Mouse (Mus musculus): ENCODE measurements around the gene Lsm11. TPM values are rescaled to one million over a fixed set of nuclear protein-coding genes. Genes with fewer than 3 reads are reported as not detected.

Lsm11 gene
- 24.1 and 26.9 TPM in 2 replicates for polyA plus RNA-seq (2012)

DNA sequence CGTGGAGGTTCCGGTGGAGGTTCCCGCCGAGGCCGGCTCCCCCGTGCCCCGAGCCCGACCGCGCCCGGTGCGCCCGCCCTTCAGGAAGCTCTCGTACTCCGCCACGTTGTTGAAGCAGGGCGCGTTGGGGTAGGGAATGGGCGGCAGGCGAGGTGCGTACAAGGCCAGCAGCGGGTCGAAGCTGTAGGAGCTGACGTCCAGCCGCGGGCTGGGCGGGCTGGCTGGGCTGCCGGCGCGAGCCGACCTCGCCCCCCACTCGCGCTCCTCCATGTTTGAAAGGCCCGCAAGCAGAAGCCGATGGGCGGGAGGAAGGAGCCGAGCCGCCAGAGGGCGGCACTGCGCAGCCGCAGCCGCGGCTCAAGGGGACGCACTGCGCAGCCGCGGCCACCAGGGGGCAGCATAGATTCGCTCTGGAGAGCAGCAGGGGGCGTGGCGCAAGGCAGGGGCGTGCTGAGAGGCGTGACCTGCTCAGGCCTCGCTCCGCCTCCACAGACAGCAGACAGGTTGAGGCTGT, at the start of gene Lsm11:
Gene Lsm11, minus strand, starts transcription at position 293 of the 514 bp plus-strand sequence.

DNA sequence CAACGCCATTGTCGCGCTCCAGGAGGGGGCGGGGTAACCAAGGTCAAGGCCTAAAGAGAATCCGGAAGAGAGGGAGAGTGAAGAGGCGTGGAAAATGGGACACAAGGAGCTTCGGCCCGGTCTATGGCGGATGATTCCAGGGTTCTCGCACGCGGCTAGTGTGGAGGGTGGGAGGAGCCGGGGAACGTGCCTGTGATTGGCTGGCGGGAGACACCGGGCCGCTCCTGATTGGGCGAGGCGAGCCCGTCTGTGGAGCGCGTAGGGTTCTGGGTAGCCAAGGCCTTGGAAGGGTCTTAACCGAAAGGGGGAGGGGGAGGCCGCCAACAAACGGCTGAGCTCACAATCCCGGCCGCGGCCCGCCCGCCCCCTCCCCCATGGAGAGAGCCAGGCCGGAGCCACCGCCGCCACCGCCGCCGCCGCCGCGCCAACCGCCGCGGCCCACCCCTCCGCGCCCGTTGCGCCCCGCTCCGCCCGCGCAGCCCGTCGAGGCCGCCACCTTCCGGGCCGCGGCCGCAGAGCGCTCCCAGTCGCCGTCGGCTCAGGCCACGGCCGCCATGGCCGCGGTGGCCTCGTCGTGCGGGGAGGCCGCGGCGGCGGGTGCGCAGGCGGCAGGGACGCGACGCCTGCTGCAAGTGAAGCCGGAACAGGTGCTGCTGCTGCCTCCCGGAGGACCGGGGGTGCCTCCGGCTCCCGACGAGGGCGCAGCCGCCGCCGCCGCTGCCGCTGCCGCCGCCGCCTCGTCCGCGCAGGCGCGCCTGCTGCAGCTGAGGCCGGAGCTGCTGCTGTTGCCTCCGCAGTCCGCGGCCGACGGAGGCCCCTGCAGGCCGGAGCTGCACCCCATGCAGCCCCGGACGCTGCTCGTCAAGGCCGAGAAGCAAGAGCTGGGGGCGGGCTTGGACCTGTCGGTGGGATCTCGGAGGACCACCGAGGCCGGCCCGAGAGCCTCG, 35.5 kb upstream of the Lsm11 start, which contains the start of gene Sox30:
Gene Sox30, plus strand, starts transcription at position 365 of the 947 bp plus-strand sequence.

GRCm38 (mm10) chr11:45955127-45955627, 10.4 kb upstream of the Lsm11 start, which contains the start of gene Thg1l:
Gene Thg1l (minus strand): TSS chr11:45955494.

Other genes with a start within 250 kb of the Lsm11 start
- gene Clint1, start 92.9 kb downstream of the Lsm11 start, polyA plus RNA-seq (2012): 43.5 and 52.6 TPM in 2 replicates
- 4.0 and 5.5 TPM in 2 replicates for gene Thg1l, start 10.6 kb upstream of the Lsm11 start, polyA plus RNA-seq (2012)
- 0.02 TPM in 1 of 2 replicates, not detected in the other for gene Sox30, start 35.4 kb upstream of the Lsm11 start, polyA plus RNA-seq (2012)
- 0.35 and 0.74 TPM in 2 replicates for gene Gm12166, start 107.4 kb upstream of the Lsm11 start, polyA plus RNA-seq (2012)
- gene Adam19, start 111.1 kb upstream of the Lsm11 start, polyA plus RNA-seq (2012): 2.5 and 7.4 TPM in 2 replicates
- not detected in 2 replicates for gene Nipal4, start 221.6 kb upstream of the Lsm11 start, polyA plus RNA-seq (2012)

Measured in megakaryocyte-erythroid progenitor cell, adult 5 weeks (primary cell).